In the genomic region with DNA sequence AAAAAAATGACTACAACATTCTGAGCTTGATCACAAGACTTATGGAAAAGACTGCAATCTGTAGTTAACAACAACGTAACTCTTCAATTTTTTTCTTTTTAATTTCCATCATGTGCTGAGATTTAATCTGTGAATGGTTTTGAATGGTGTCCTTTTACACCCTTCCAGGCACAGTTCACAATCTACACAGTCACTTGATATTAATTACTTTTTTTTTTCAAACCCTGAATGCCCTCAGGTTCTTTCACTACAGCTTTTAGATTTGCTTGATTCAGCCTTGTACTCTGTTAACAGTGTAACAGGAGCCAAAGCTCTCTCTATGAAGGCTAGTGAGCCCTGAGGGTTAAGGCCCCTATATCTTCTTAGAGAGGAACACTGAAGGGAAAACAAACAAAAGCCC, we compare ENCODE assay signal across 18 mouse cellular contexts.
"Had no signal": no experiment of that assay in that cellular context is flagged by ENCODE, and none has a peak within 500 bp of the region (broad histone marks: within the 10 kb centered on the region; RNA-seq: fewer than 3 reads in every experiment).

No protein-coding gene starts in this region.

- ATAC-seq: midbrain, embryonic 16.5 days had no signal

- H3K27me3 ChIP-seq: midbrain, embryonic 12.5 days; neural tube, embryonic 13.5 days; neural tube, embryonic 15.5 days had no signal

- DNase-seq: lung, adult 18-20 months; lung, embryonic 14.5 days; lung, postnatal 10 days; lung, postnatal 4 days; midbrain, embryonic 14.5 days; right cerebral cortex, adult 18-20 months; right cerebral cortex, postnatal 25 days; right cerebral cortex, postnatal 4 days; spleen, adult 18-20 months; thymus, adult 18-20 months; thymus, postnatal 25 days; thymus, postnatal 4 days had no signal

- H3K4me2 ChIP-seq: lung, embryonic 14.5 days; midbrain, embryonic 12.5 days; neural tube, embryonic 13.5 days; neural tube, embryonic 15.5 days had no signal

- H3K36me3 ChIP-seq: midbrain, embryonic 12.5 days; neural tube, embryonic 13.5 days; neural tube, embryonic 15.5 days had no signal

- H3K4me3 ChIP-seq: midbrain, embryonic 12.5 days; myocyte; neural tube, embryonic 13.5 days; neural tube, embryonic 15.5 days had no signal

- H3K27ac ChIP-seq: liver, embryonic 14.5 days; midbrain, embryonic 12.5 days; neural tube, embryonic 13.5 days; neural tube, embryonic 15.5 days had no signal

- H3K4me1 ChIP-seq: midbrain, embryonic 12.5 days; neural tube, embryonic 13.5 days; neural tube, embryonic 15.5 days had no signal

- H3K9me3 ChIP-seq: midbrain, embryonic 12.5 days; neural tube, embryonic 13.5 days; neural tube, embryonic 15.5 days had no signal

- H3K9ac ChIP-seq: liver, embryonic 14.5 days; lung, embryonic 14.5 days; midbrain, embryonic 12.5 days; neural tube, embryonic 13.5 days; neural tube, embryonic 15.5 days had no signal
